Mouse (Mus musculus) neural tube, embryonic 15.5 days (tissue): Measurements from ENCODE around the gene Sparc. TPM values are rescaled to one million over a fixed set of nuclear protein-coding genes. Genes with fewer than 3 reads are reported as not detected.

Source experiments
- ATAC-seq: fragments of 200-750 bp; cut with Nextera tagmentation; 2 replicates; pipeline ENCODE4 v1.8.0; 2017; ENCODE audit warnings: mild to moderate bottlenecking, moderate TSS enrichment, moderate library complexity; ENCODE audit not compliant: low FRiP score
- H3K27ac ChIP-seq: fragments of 300-500 bp; sonication (generic); replicated peaks from 2 replicates; pipeline ENCODE4 v1.5.1; 2015; ENCODE audit warnings: mild to moderate bottlenecking, inconsistent platforms
- H3K27me3 ChIP-seq: fragments of 300-500 bp; sonication (generic); replicated peaks from 2 replicates; pipeline ENCODE4 v1.6.1; 2015; ENCODE audit warnings: inconsistent platforms
- H3K36me3 ChIP-seq: fragments of 300-500 bp; sonication (generic); 2 replicates; pipeline ENCODE4 v1.6.1; 2015; ENCODE audit warnings: inconsistent platforms
- H3K4me1 ChIP-seq: fragments of 300-500 bp; sonication (generic); 2 replicates; pipeline ENCODE4 v1.6.1; 2015; ENCODE audit warnings: inconsistent platforms
- H3K4me2 ChIP-seq: fragments of 300-500 bp; sonication (generic); 2 replicates; pipeline ENCODE4 v1.6.1; 2015; ENCODE audit warnings: inconsistent platforms, mild to moderate bottlenecking, moderate library complexity
- H3K4me3 ChIP-seq: fragments of 300-500 bp; sonication (generic); replicated peaks from 2 replicates; pipeline ENCODE4 v1.5.1; 2015; ENCODE audit warnings: mild to moderate bottlenecking, inconsistent platforms
- H3K9ac ChIP-seq: fragments of 300-500 bp; sonication (generic); replicated peaks from 2 replicates; pipeline ENCODE4 v1.6.1; 2015; ENCODE audit warnings: mild to moderate bottlenecking, inconsistent platforms
- H3K9me3 ChIP-seq: fragments of 300-500 bp; sonication (generic); replicated peaks from 2 replicates; pipeline ENCODE4 v1.6.1; 2016; ENCODE audit warnings: inconsistent platforms
- WGBS: fragments of 180-500 bp; shearing (Covaris S2); methylation state at CpG from one replicate; pipeline ENCODE4 v1.1.7; 2015; ENCODE audit warnings: mixed read lengths; 5-methylcytosine and 5-hydroxymethylcytosine counted together
- polyA plus RNA-seq: library from polyadenylated mRNA; unstranded; fragments of >200 nt; fragmentation: Nextera tagmentation; extraction: Ambion mirVana; gene quantifications from 2 replicates; pipeline ENCODE4 v1.2.1, GENCODE M21; 2015

The Sparc gene
- polyA plus RNA-seq, 1 experiment from 2014 or later = 747 TPM

DNA sequence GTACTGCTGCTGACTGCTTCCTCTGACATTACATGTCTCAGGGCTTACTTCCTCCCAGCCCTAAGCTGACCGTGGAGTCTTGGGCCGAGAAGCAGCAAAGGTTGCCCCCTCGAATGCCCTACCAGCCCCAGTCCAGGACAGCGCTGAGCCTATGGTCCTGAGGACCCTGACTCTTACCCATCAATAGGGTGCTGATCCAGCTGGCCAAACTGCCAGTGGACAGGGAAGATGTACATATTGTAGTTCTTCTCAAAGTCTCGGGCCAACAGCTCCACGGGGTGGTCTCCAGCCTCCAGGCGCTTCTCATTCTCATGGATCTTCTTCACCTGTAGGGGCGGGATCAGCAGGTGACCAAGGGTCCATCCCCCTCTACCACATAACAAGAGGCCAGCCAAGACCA is 24.6 kb downstream of the Sparc start:
- H3K4me2 ChIP-seq = no peak overlapping the region
- no peaks in the 10 kb centered on the region for H3K36me3 ChIP-seq
- no peak for ATAC-seq
- H3K4me3 ChIP-seq = no peak overlapping the region
- no peak overlapping the region for H3K9ac ChIP-seq
- no peaks in the 10 kb centered on the region for H3K4me1 ChIP-seq
- no peak overlapping the region for H3K27ac ChIP-seq
- 93% methylated on average over 8 of the region's 8 CpGs for WGBS
- no peaks in the 10 kb centered on the region for H3K9me3 ChIP-seq
- H3K27me3 ChIP-seq = no peaks in the 10 kb centered on the region

DNA sequence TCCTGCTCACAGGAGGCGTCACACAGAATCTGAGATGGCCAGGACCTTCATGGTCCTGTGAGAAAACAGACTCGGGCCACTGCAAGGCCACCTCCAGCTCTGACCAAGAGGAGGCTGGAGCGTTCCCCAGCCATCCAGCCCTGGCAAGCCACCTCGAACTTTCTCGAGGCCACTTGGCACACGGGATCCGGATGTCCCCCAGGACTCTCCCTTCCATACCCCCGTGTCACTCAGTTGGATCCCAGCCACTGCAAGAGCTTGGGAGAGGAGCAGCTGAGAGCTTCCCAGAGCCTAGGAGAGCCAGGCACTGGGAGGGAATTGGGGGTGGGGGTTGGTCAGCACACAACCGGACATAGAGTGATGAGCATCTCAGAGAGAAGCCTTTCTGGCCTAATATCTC is 25.5 kb downstream of the Sparc start:
- Histone ChIP-seq H3K4me2 (no peak overlapping the region), H3K4me1 (no peaks in the 10 kb centered on the region), H3K27me3 (no peaks in the 10 kb centered on the region), H3K9me3 (no peaks in the 10 kb centered on the region), H3K4me3 (no peak overlapping the region), H3K27ac (no peak overlapping the region), H3K36me3 (no peaks in the 10 kb centered on the region), H3K9ac (no peak overlapping the region)
- ATAC-seq = no peak
- WGBS = 96% methylated on average over 9 of the region's 9 CpGs

DNA sequence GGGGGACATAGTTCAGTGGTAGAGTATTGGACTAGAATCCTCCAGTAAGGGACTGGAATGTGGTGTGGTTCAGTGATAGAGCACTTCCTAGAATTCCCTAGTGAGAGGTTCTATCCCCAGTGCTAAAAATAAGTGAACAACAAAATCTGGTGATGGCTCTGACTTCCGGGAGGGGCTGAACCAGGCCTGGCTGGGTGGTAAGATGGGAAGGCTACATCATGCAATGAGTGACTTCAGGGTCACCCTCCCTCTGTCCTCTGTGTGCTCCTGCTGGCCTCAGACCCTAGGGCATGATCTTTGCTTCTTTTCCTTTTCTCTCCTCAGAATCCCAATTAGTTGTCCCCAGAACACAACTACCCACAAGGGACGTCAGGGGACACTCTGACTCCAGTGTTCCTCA is 25.9 kb downstream of the Sparc start:
- H3K9me3 ChIP-seq = no peaks in the 10 kb centered on the region
- no peaks in the 10 kb centered on the region for H3K4me1 ChIP-seq
- H3K27ac ChIP-seq = no peak overlapping the region
- H3K4me3 ChIP-seq = no peak overlapping the region
- H3K4me2 ChIP-seq = no peak overlapping the region
- 84% methylated on average over 2 of the region's 2 CpGs for WGBS
- no peak overlapping the region for H3K9ac ChIP-seq
- no peaks in the 10 kb centered on the region for H3K27me3 ChIP-seq
- no peak for ATAC-seq
- H3K36me3 ChIP-seq = no peaks in the 10 kb centered on the region

DNA sequence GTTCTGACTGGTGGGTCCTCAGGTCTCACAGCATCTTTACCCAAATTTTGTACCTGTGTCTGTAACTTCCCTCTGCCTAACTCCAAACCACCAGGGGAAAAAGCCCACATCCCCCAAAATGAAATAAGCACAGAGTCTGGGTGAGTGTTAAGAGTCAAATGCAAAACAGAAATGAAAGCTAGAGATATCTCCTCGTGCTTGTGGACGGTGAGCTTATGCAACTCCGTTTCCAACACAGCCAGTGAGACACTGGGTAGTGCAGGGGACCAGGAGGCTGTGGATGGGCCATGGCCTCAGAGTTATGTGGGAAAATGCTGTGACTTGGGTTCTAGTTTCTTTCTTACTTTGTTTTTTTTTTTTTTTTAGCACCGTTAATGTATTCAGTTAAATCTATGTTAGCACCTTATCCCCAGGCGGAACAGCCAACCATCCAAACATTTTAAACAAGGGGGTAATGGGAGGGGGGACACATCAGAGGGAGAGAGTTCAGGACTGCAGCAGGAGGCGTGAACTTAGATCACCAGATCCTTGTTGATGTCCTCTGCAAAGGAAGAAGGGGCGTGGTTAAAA is 27.8 kb downstream of the Sparc start:
- H3K27me3 ChIP-seq = no peaks in the 10 kb centered on the region
- no peak overlapping the region for H3K9ac ChIP-seq
- no peak for ATAC-seq
- WGBS = 86% methylated on average over 7 of the region's 7 CpGs
- H3K4me3 ChIP-seq = no peak overlapping the region
- H3K4me2 ChIP-seq = no peak overlapping the region
- H3K4me1 ChIP-seq = no peaks in the 10 kb centered on the region
- no peaks in the 10 kb centered on the region for H3K9me3 ChIP-seq
- no peaks in the 10 kb centered on the region for H3K36me3 ChIP-seq
- no peak overlapping the region for H3K27ac ChIP-seq

DNA sequence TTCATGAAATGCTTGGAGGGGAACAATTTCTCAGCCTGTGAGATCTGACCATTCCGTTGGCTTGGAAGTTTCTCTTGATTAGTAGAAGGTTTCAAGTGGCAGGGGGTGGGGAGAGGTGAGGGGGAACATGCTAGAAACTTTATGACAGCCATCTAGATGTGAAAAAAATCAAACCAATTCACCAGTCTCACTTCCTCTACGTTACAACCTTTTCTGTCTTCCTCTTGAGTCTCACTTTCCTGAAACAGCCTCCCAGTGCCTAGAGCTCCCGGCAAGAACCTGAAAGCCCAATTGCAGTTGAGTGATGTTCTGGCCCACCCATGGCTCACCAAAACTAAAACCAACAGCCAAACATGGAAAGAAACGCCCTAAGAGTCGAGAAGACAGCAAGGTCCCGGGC is 28.4 kb downstream of the Sparc start:
- Histone ChIP-seq H3K9me3 (no peaks in the 10 kb centered on the region), H3K27ac (no peak overlapping the region), H3K27me3 (no peaks in the 10 kb centered on the region), H3K4me1 (no peaks in the 10 kb centered on the region), H3K4me3 (no peak overlapping the region), H3K4me2 (no peak overlapping the region), H3K9ac (no peak overlapping the region), H3K36me3 (no peaks in the 10 kb centered on the region)
- WGBS = 82% methylated on average over 6 of the region's 6 CpGs
- ATAC-seq = no peak

DNA sequence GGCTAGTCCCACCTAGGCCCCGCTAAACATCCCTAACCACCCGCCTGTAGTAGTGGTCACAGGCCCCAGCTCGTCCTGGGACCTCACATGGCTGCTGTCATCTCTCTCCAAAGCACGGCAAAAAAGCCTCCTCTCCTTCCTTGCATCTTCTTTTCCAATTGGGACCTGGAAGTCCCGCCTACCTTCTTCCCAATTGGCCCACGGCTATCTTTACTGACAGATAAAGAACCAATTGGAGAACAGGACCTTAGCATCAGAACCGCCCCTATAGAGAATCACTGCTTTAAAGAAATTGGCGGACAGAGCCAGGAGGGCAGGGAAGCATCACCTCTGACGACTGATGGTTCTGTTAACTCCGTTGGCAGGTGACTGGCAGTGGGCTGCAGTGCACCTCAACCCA is 30.5 kb downstream of the Sparc start:
- no peak for ATAC-seq
- 29% methylated on average over 10 of the region's 10 CpGs for whole genome bisulfite sequencing
- peak overlapping the region; percentile 15; the same call in 1 of the 2 replicates for H3K4me2 ChIP-seq

DNA sequence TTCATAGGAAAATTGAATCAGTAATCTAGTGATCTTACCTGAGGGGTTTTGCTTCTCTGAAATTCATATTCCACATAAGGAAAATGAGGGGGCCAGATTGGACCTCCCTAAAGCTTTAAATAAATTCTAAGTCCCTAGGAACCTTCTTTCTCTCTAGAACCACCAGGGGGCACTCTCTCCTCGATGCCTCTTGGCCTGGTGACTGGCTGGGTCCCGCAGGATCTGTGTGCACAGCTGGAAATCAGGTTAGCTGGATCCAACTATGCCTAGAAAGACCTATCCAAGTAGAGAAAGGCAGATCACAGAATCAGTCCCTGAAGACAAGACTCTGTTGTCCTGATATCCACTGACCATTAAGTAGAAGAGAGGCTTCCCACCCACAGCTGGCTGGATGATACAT is 33.2 kb downstream of the Sparc start:
- Histone ChIP-seq H3K4me3 (no peak overlapping the region), H3K4me1 (peaks cover 12% of the 10 kb centered on the region; the same call in 1 of the 2 replicates), H3K36me3 (no peaks in the 10 kb centered on the region), H3K27ac (no peak overlapping the region), H3K27me3 (0 out of 2 replicates have a peak, but pooled peaks cover 4% of the 10 kb centered on the region), H3K9me3 (no peaks in the 10 kb centered on the region), H3K9ac (no peak overlapping the region), H3K4me2 (no peak overlapping the region)
- 2% methylated on average over 2 of the region's 2 CpGs for WGBS
- no peak for ATAC-seq

More for the DNA sequence above, 30.5 kb downstream of the Sparc start:
- Histone ChIP-seq H3K4me1 (no peaks in the 10 kb centered on the region), H3K9me3 (no peaks in the 10 kb centered on the region), H3K4me3 (no peak overlapping the region), H3K9ac (no peak overlapping the region), H3K27me3 (no peaks in the 10 kb centered on the region), H3K27ac (no peak overlapping the region), H3K36me3 (no peaks in the 10 kb centered on the region)

DNA sequence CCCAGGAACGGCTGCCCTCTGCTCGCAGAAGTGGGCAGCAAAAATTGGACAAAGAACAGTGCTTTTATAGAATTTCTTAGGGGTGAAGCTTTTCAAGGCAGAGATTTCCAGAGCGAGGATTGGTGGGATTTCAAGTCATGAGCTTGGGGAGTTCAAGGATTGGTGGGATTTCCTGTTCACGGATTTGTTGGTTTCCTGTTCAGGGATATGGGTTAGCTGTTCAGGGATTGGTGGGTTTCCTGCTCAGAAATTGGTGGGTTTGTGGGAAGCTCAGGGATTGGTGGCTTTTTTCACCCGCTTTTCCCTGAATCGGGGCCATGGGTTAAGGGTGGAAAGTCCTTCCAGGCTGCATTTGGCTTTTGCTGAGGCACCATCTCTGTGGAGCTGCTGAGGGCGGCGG is 35.4 kb downstream of the Sparc start:
- Histone ChIP-seq H3K27me3 (0 out of 2 replicates have a peak, but pooled peaks cover 4% of the 10 kb centered on the region), H3K9ac (no peak overlapping the region), H3K4me1 (peaks cover 12% of the 10 kb centered on the region; the same call in 1 of the 2 replicates), H3K27ac (no peak overlapping the region), H3K4me2 (peak overlapping the region; percentile 34; the same call in 1 of the 2 replicates), H3K36me3 (no peaks in the 10 kb centered on the region), H3K4me3 (no peak overlapping the region; the same call in 1 of the 2 replicates), H3K9me3 (no peaks in the 10 kb centered on the region)
- WGBS = 54% methylated on average over 8 of the region's 8 CpGs
- ATAC-seq = peak; percentile 37; the same call in 1 of the 2 replicates

DNA sequence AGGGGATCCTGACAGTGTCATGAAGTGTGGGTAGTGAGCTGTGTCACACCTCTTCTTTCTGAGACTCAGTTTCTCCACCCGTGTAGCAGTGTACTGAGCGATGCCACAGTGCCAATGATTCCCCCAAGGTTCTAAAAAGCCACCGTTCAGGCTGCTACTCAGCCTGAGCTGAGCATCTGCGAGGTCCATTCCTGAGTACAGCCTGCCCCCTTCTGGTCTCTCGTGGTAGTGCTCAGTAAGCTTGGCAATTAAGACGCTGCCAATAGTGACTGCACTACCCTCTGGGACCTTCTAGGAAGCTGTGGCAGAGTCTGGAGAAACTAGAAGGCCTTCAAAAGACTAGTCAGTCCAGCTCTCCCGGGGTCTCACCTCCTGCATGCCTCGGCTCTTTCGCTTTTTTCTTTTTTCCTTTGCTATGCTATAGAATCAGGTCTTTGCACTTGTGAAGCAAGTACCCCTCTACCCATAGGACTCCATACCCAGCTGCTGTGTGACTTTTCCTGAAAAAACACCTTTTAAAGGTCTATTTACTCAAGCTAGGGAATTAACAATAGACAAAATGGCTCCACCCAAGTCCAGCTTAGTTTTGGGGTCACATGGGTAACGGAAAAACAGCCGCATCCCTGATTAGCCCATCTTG is 36.4 kb downstream of the Sparc start:
- Histone ChIP-seq H3K4me2 (peak overlapping the region; percentile 34), H3K9ac (no peak overlapping the region; the same call in 1 of the 2 replicates)
- 13% methylated on average over 11 of the region's 11 CpGs for whole genome bisulfite sequencing

DNA sequence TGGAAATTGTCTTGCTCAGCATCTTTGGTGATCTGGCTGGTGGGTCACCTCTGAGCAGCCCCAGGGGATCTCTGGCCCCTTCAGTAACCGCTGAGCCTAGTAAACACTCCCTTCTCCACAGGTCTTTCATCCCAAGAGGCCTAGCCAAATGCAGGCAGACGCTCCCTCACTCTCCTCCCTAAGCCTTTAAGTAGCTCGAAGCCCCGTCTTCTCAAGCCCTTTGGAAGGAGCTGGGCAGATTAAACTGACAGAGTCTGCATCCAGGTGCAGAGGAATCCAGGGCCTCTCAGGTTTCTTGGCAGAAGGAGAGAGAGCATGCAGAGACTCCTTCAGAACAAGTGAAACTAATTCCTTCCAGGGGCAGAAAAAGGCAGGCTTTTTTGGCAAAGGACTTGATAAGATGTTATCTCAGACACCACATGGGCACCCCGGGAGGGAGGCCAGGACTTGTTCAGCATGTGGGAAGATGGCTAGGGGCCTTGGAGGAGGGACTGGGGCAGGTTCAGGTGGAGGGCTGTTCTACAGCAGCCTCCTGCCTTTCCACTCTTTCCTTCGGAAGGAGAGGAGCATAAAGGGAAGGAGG is 39.4 kb downstream of the Sparc start:
- ATAC-seq = no peak
- H3K4me3 ChIP-seq = no peak overlapping the region
- 52% methylated on average over 6 of the region's 6 CpGs for WGBS
- H3K27ac ChIP-seq = no peak overlapping the region
- peaks cover 12% of the 10 kb centered on the region; the same call in 1 of the 2 replicates for H3K4me1 ChIP-seq
- no peak overlapping the region for H3K4me2 ChIP-seq
- no peaks in the 10 kb centered on the region for H3K36me3 ChIP-seq
- H3K9ac ChIP-seq = no peak overlapping the region
- 0 out of 2 replicates have a peak, but pooled peaks cover 4% of the 10 kb centered on the region for H3K27me3 ChIP-seq
- H3K9me3 ChIP-seq = no peaks in the 10 kb centered on the region

More for the DNA sequence above, 36.4 kb downstream of the Sparc start:
- H3K9me3 ChIP-seq = no peaks in the 10 kb centered on the region
- no peak overlapping the region for H3K27ac ChIP-seq
- H3K4me1 ChIP-seq = peaks cover 12% of the 10 kb centered on the region; the same call in 1 of the 2 replicates
- ATAC-seq = peak; percentile 72; the same call in 1 of the 2 replicates
- no peak overlapping the region for H3K4me3 ChIP-seq
- H3K36me3 ChIP-seq = no peaks in the 10 kb centered on the region
- H3K27me3 ChIP-seq = 0 out of 2 replicates have a peak, but pooled peaks cover 4% of the 10 kb centered on the region

DNA sequence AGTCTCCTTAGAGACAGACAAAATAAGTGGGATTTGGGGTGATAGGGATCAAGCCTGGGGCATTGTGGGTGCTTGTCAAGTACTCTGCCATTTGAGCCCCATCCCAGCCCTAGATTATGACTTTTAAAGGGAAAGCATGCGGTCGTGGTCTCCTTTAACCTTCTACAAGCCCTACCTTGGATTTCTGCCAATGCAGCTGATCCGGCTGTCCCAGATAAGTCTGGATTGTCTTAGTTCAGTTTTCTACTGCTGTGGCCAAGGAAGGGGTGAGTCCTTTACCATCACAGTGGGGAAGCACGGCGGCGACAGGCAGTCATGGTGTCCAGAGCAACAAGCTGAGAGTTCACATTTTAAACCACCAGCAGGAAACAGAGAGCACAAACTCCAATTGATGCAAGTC is 42.1 kb downstream of the Sparc start:
- no peak for ATAC-seq
- no peaks in the 10 kb centered on the region for H3K4me1 ChIP-seq
- 64% methylated on average over 6 of the region's 6 CpGs for WGBS

DNA sequence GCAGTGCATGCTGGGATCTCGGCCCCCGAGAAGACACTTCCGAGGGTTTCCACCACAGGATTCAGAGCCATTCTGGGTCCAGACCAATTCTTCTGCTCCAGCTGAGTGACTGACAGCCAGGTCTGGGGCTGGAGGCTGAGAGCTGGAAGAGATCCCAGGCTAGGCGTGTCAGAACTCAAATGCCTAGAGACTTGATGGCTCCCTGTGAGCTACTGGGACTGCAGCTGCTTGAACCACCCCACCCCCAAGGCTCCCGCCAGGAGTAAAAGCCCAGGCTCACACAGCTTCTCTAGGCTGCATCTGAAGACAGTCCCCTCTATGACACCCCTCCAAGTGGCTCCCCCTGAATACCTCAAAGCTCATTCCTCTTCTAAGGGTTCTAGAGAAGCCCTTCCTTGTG is 44.6 kb downstream of the Sparc start:
- H3K27ac ChIP-seq = no peak overlapping the region
- H3K4me2 ChIP-seq = no peak overlapping the region
- H3K9me3 ChIP-seq = no peaks in the 10 kb centered on the region
- ATAC-seq = no peak
- H3K4me3 ChIP-seq = no peak overlapping the region
- H3K27me3 ChIP-seq = no peaks in the 10 kb centered on the region
- H3K36me3 ChIP-seq = no peaks in the 10 kb centered on the region
- WGBS = 58% methylated on average over 5 of the region's 5 CpGs
- no peaks in the 10 kb centered on the region for H3K4me1 ChIP-seq
- no peak overlapping the region for H3K9ac ChIP-seq

More for the DNA sequence above, 42.1 kb downstream of the Sparc start:
- Histone ChIP-seq H3K27ac (no peak overlapping the region), H3K27me3 (no peaks in the 10 kb centered on the region), H3K9me3 (no peaks in the 10 kb centered on the region), H3K36me3 (no peaks in the 10 kb centered on the region), H3K4me2 (no peak overlapping the region), H3K9ac (no peak overlapping the region), H3K4me3 (no peak overlapping the region)
